Mouse (Mus musculus) testis, adult 2 months (tissue): ENCODE results near the gene Chil1.

ENCODE experiments used
- CTCF ChIP-seq: fragments of 200-500 bp; IDR thresholded peaks from 2 replicates; pipeline ENCODE4 v1.5.1; 2012; ENCODE audit warnings: low read depth, mild to moderate bottlenecking, inconsistent platforms, low read length, moderate library complexity; ENCODE audit not compliant: control insufficient read depth, insufficient read depth, insufficient replicate concordance
- POLR2A ChIP-seq: fragments of 200-500 bp; IDR thresholded peaks from 2 replicates; pipeline ENCODE4 v1.6.1; 2012; ENCODE audit warnings: low read depth, mild to moderate bottlenecking, inconsistent platforms, low read length, moderate library complexity; ENCODE audit not compliant: control insufficient read depth

DNA sequence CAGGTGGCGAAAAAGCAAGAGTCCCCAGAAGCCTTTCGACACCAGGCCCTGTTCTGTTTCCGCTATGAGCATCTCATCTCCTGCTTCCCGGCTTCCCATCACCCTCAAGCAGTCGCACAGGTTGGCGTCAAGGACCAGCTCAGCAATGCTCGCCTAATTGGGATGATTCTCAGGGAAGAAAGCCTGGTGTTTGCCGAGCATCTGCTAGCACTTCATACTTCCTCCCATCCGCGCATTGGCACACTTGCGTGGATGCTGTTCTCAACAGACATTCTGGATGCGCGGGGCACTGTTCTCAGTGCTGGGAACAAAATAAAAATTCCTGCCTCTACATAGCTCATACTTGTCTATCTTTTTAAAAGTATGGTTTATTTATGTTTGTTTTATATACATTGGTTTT, 22.3 kb downstream of the Chil1 start:
- no peak for TF ChIP-seq CTCF
- TF ChIP-seq POLR2A = no peak
